Mouse (Mus musculus): ENCODE data around the gene Atp6v1g2. TPM values are rescaled to one million over a fixed set of nuclear protein-coding genes. Genes with fewer than 3 reads are reported as not detected.

The Atp6v1g2 gene
- total RNA-seq, 4 experiments from 2014 or later = 1.3 to 2.3 (median 1.9) TPM

DNA sequence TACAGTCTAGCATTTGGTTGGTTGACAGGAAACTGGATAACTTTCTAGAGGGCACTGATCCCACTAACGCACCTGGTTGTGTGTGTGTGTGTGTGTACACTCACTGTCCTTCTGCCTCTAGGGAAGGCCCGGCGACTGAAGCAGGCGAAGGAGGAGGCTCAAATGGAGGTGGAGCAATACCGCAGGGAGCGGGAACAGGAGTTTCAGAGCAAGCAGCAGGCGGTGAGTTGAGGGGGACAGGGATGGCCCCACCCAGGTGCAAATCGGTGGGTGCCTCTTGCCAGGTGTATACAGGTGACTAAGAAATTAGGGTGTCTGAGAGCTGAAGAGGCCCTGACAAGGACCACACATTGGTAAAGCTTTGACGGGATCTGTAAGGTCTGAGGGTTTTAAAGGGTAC lies 3.5 kb downstream of the Atp6v1g2 start:
- no peak for DNase-seq (ENCODE audit: low spot score in 2 of 2)

DNA sequence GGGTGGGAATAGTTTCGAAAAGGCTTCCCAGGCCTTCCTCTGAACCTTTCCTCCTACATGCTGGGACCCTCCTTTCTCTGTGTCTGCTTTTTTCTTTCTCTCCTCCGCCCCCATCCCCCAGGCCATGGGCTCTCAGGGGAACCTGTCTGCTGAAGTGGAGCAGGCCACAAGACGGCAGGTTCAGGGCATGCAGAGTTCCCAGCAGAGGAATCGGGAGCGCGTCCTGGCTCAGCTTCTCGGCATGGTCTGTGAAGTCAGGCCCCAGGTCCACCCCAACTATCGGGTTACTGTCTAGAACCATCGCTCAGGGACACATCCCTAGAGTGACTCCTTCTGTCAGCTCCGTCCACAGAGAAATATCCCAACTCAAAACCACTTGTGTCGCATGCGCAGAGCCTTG lies 4.0 kb downstream of the Atp6v1g2 start:
- DNase-seq (ENCODE audit: low spot score in 2 of 2) = no peak

DNA sequence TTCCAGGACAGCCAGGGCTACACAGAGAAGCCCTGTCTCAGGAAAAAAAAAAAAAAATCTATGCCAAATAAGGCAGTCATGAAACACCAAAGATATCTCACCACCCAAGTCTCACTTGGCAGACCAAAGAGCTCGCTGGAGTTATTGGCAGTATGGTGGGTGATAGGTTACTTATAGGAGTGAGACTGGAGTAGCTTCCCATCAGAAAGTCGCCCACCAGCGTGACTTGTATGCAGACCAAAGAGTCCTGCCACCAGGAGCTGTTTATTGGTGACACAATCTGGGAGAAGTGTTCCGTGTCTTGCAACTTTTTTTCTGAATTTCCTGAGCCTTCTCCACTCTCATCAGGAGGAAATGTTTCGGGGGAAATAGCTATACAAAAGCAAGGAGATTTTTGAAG lies 6.2 kb downstream of the Atp6v1g2 start:
- no peak for DNase-seq (ENCODE audit: low spot score in 2 of 2)

DNA sequence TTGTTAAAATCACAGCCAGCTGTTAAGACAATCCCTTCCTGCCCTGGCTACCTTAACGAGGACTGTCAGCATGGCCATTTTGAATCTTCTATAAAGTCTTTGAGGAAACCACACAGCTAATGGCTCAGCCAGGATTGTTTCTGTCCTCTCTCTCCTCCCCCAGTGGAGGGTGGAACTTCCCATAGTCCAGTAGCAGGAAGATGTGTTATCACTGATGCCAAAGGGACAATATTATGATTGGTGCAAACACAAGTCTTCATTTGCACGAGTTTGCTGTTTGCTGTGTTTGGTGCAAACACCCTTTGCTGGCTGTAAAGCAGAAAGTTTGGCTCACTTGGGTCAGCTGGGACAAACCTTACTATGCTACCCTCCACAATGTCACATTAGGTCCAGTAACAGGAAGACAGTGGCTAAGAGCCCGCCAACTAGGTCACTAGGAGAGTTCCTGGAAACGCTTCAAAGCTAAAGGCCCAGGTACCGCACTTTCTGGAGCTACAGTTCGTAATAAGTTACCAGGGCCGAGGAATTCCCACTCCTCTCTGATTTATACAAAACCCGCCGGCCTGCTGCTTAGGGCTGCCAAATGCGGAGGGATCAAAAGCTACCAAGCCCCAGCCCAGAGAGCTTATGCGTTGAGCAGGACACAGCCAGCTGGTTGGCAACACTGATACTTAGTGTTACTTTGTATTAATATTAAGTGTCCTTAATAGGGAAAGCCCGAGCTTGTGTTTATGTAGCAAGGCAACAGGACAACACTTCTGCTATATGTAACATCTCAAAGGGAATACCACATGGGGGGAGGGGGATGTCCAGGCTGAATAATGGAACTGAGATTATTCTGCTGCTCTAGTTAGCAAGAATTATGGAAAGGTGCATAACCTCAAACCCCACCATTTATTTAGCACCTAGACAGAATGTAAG lies 7.2 kb downstream of the Atp6v1g2 start:
- no peak for DNase-seq (ENCODE audit: low spot score in 2 of 2)

DNA sequence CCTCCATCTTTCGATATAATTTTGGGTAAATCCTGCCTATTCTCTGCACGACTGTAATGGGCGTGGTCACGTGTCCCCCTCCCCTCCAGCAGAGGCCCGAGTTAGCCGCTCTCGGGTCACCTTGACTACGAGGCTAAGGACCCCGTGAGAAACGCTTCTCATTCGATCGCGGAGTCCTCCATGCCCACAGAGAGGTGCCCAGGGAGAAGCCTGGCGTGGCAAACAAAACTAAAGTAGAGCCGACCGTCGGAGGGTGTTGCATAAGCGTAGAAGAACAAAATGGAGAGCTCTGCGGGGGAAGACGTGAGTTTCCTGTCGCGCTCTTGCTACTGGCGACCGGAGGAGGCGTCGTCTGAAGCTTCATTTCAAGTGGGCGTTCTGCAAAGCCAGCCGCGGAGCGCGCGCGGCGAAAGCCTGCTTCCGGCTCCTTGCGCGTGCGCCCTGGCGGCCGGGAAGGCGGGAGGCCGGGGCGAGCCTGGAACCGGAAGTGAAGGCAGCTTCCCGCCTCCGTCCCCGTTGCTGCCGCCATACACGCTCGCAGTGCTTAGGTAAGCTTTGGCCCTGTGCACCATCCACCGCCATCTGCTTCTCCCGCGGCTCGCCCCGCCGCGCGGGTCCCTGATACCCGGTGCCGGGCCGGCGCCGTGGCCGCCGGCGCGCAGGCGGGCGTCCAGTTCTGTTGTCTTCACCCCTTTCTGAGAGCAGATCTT lies 8.0 kb downstream of the Atp6v1g2 start, which contains the start of gene Ddx39b:
TSS of gene Ddx39b (plus strand) at position 442 of the 710 bp plus-strand sequence.
- DNase-seq (ENCODE audit: low spot score in 2 of 2) = peak; percentile 92 to 96

DNA sequence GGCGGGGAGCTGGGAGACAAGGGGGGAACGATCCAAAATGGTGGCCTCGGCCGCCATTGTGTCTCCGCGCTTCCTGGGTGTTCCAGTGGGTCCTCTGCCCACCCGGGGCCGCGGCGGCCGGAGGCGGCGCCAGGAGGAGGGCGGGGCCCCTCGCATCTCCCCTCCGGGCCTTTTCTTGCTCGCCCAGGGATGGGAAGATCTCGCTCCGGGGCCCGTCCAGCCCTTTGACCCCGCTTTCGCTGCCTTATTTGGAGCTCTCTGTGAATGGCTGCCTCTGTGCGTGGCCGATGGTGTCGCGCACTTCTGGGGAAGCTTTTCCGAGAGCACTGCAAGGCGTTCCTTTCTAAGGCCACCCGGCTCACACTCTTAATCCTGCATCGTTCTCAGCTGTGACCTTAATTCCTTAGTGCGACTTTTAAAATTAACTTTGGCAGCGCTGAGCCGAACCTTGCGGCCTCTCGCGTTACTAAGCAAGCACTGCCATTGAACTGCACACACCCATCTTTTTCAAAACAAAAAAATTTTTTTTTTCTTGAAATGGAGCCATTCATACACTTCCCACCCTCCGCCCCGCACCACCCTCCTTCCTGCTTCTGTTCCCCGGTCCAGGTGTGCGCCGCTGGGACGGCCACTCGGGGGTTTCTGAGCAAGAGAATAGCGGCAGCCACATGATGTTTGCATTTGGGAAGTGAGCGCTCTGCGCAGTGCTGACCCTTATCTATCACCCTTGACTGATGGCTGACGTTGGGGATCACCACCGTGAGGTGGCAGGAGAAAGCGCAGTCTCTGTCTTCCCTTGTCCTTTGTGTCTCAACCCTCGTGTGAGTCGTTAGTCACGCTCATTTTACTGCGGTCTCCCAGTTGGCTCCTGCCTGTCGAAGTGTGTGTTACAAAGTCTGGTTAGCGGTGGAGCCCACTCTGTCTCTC lies 8.8 kb downstream of the Atp6v1g2 start:
- DNase-seq (ENCODE audit: low spot score in 2 of 2) = no peak

DNA sequence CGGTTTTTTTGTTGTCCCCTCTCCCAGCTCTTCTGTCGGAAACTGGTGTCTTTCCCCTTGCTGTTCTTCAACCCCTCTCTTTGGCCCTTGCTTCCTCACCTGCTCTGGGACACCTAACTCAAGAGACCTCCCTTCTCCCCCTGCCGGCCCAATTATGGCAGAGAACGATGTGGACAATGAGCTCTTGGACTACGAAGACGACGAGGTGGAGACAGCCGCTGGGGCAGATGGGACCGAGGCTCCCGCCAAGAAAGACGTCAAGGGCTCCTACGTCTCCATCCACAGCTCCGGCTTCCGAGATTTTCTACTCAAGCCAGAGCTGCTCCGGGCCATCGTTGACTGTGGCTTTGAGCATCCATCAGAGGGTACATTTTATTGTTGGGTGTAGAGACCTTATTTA lies 9.6 kb downstream of the Atp6v1g2 start:
- peak in 1 of 2 experiments; percentile 46 for DNase-seq (ENCODE audit: low spot score in 2 of 2)

DNA sequence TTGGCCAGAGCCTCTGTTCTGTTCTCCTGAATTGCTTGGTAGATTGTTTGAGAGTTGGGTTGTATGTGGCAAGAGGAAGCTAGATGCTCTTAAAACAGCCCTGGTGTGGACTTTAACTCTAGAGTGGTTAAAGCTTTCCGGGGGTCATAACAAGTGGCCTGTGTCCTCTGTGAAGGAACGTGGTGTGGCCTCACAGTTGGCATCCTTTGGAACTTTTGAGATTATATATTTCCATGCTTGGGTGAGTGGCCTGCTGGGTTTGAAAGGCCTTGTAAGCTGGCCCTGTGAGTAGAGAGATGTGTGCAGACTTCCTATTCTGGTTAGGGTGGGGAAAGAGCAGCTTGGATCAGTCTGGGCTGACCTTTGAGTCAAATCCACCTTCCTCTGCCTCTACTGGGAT lies 11.5 kb downstream of the Atp6v1g2 start:
- no peak for DNase-seq (ENCODE audit: low spot score in 2 of 2)

DNA sequence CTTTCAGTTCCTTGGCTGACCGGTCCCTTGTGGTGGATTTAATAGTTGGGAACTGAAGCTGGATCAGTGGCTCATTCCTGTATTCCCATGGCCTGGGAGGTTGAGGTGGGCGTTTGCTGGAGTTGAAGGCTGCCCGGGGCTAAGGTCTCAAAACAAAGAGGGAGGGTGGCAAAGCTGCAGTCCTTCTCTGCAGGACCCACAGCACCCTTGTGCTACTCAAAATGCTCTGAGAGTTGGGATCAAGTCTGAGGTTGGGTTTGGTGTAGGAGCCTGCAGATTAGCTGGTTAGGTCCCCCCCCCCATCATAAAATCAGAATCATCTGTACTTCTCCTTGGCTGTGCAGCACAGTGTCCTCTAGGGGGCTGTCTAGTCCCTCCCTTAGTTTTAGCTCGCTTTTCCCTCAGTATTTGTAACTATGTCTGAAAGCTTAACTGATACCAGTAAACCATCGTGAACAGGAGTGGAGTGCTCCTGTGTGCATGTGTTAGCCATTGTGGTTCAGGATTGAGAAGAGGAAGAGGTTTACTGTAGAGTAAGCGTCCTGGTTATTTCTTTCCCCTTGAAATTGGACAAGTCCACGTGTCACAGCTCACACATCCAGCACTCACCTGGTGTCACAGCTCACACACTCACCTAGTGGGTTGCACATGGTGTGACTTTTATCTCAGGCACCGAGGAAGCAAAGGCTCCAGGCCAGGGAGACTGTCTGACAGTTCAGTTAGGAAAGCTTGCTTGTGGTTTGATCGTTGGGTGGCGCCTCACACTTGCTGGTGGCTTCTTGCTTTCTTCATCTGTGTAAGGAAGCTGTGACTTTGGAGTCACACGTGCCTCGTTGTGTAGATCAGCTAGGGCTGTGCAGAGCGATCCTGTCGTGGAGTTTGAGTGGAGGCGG lies 12.5 kb downstream of the Atp6v1g2 start:
- no peak for DNase-seq (ENCODE audit: low spot score in 2 of 2)

DNA sequence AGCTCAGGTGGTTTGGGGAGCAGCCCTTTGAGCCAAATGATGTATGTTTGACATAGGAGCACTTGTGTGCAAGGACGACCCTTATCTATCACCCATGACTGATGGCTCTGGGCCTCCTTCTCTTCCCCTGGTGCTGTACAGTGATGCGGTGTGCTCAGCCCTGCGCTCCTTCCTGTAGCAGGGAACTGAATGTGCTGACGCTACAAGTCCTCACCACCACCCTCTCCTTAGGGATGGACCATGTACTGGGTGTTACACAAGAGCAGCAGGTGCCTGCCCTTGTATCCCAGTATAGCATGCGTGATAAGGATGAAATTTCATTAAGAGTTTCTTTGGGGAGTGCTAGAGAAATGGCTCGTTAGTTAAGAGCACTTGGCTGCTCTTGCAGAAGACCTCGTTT lies 13.7 kb downstream of the Atp6v1g2 start:
- no peak for DNase-seq (ENCODE audit: low spot score in 2 of 2)

DNA sequence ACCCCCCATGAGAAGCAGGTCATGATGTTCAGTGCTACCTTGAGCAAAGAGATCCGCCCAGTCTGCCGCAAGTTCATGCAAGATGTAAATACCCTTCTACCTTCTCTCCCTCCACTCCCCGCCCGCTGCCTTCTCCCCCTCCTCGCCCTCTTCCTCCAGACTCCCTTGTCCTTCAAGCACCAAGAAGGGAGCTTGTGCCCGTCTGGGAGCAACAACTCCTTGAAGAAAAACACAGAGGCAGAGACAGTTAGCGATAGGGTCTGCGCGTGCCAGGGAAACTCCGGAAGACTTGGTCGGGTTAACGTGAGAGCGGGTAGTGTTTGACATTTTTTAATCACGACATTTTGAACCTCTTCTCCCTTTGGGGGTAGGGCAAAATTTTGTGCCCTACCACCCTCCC lies 15.5 kb downstream of the Atp6v1g2 start:
- DNase-seq (ENCODE audit: low spot score in 2 of 2) = no peak

DNA sequence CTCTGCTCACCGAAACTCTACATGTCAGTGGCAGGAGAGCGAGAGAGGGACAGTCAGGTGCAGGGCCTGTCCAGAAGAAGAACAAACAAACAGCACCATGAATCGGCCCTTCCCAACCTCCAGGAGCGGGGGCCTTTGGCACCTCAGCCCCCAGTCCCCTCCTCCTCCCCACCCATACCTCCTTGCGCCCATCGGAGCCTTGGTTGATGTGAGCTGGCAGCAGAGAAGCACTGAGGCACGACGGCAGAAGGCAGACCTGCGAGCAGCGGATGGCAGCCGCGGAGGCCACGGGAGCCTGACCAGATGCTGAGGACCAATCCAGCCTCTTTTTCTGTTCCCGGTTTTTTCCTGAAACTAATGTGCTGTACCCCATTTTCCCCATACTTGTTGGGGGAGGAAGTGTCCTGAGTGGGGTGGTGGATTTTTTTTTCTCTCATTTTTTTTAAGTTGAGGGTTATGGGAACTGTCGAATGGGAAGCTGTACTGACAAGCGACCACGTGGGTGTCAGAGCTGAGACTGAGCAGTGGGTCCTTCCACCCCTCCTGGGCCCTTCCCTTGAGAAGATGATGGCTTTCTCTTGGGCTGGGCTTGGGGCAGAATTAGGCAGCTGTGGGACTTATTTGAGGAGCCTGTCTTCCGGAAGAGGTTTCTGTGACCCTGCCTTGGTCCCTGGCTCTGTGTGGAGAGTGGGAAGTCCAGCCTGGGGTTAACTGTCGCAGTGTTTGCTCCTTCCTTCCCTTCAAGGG lies 16.2 kb downstream of the Atp6v1g2 start:
- no peak for DNase-seq (ENCODE audit: low spot score in 2 of 2)

DNA sequence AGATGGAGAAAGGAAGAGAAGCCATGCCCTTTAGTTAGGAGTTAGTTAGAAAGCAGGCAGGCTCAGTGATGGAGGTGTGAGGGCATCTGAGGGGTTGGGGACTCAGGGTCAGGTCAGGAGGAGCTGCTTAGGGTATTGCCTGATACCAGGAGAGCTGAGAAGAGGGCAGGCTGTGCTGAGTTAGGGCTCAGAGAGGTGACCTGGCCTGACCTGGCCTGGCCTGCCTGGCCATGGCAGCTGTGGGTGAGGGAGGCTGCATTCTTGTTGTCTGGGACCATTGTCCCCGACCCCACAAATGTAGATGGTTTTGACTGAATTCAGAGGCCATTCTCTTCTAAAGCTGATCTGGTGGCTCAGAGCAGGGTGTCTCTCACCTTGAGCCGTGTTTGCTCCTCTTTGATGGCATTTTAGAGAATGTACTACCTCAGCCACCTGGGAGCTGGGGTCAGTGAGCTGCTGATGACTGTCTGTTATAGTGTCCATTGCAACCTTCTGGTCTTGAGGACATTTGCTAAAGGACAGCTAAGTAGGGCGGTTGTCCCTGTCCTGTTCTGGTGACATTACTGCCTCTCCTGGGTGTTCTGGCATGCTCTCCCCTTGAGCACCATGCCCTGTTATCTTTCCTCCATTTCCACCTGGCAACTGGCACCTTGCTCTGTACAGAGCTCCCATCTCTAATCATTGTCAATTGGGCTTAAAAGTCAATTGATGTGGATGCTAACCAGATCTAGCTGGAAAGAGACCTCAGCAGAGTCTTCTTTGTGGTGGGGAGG lies 17.1 kb downstream of the Atp6v1g2 start:
- no peak for DNase-seq (ENCODE audit: low spot score in 2 of 2)

DNA sequence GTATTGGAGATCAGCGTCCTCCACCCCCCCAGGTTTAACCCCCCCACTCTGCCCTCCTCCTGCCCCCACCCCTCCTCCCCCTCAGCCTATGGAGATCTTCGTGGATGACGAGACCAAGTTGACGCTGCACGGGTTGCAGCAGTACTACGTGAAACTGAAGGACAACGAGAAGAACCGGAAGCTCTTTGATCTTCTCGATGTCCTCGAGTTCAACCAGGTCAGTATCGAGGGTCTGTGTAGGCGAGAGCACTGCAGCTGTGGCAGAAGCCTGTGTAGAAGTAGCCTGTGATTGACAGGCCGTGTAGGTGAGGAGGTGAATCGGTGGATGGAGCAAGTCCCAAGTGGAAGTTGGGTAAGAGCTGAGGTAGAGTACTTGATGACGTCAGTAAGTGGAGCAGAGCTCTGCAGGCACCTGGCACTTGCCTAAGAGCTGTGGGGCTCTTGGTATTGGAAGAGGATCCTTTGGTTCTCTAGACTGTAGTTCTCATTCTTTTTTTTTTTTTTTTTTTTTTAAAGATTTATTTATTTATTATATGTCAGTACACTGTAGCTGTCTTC lies 17.8 kb downstream of the Atp6v1g2 start:
- DNase-seq (ENCODE audit: low spot score in 2 of 2) = no peak

DNA sequence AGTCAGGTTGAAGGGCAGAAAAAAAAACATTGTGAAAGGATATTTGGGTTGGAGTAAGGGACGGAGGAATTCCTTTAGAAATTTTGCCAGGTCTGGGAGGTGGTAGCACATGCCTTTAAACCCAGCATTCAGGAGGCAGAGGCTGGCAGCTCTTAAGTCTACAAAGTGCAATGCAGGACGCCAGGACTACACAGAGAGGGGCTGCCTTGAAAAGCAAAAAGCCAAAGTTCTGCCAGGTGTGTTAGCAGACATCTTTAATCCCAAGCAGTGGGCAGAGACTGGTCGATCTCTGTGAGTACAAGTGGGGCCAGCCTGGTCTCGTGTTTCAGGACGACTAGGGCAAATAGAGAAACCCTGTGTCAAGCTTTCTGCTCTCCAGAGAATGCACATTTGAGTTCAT lies 18.5 kb downstream of the Atp6v1g2 start:
- no peak for DNase-seq (ENCODE audit: low spot score in 2 of 2)

DNA sequence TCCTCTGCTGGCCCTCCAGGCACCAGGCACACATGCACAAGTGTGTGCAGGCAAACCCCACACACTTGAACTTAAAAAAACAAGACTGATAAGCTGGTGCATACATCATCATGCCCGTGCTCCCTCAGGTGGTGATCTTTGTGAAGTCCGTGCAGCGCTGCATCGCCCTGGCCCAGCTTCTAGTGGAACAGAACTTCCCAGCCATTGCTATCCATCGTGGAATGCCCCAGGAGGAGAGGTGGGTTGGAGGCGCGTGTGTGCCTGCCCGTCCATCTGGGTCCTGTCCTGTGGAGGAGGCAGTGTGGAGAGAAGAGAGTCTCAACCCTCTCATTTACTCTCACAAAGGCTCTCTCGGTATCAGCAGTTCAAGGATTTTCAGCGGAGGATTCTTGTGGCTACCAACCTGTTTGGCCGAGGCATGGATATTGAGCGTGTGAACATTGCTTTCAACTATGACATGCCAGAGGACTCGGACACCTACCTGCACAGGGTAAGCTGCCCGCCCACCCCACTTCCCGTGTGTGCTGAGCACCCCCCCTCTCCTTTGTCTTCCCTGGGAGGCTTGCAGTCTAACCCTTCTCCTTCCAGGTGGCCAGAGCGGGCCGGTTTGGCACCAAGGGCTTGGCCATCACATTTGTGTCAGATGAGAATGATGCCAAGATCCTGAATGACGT lies 19.3 kb downstream of the Atp6v1g2 start:
- DNase-seq (ENCODE audit: low spot score in 2 of 2) = no peak

DNA sequence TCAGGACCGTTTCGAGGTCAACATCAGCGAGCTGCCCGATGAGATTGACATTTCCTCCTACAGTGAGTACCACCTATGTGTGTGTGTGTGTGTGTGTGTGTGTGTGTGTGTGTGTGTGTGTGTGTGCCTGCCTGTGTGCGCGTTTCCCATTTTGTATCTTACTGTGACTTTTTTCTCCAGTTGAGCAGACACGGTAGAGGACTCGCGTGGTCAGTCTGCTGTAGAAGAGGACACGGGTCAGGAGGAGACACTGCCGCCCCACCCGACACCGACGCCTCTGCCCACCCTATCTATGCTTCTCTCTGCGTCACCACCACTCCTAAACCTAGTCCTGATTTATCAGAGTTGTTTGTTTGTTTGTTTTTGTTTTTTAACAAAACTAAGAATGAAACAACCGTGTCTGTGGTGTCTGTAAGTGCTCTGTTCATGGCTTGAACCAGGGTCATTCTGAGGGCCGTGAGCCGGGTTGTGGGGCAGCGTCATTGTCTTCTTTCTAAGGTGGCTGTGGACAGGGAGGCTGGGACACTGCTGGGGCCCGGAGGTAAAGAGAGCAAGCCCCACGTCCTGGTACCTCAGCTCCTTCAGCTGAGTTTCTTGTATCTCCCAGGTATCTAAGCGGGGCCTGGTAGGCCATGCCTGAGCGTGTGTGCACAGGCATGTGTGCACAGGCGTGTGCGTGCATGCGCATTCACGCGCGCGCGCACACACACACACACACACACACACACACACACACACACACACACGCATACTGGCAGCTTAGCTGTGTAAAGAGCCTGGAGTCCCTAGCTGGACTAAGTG lies 20.0 kb downstream of the Atp6v1g2 start:
- no peak for DNase-seq (ENCODE audit: low spot score in 2 of 2)

Data from gastrocnemius, adult 8-10 months (tissue).